Mouse (Mus musculus) CD4-positive helper T cell, adult 2 months (primary cell): ENCODE results near the gene Crip2.
A peak's percentile ranks its signal among the peaks of the same experiment; 100 is the strongest.

ENCODE experiments used
- DNase-seq: peaks from one replicate; pipeline ENCODE4 v3.0.0-alpha.2; 2012; ENCODE audit warnings: low read depth, missing footprints, low spot score

Crip2 gene

GRCm38 (mm10) chr12:113146112-113147057 lies 6.3 kb downstream of the Crip2 start, which contains the start of gene Crip1:
Crip1 (plus strand) TSS chr12:113146316.
- peak; percentile 93 for DNase-seq

- no peak for DNase-seq
These were observed 7.4 kb downstream of the Crip2 start for GRCm38 (mm10) chr12:113147481-113147880.

- DNase-seq = peak; percentile 61
These were observed 8.5 kb downstream of the Crip2 start for GRCm38 (mm10) chr12:113148381-113149035.

- peak; percentile 53 for DNase-seq
These were observed 9.3 kb downstream of the Crip2 start for GRCm38 (mm10) chr12:113149341-113149740.

GRCm38 (mm10) chr12:113149896-113150295 lies 9.9 kb downstream of the Crip2 start:
- peak; percentile 66 for DNase-seq

- no peak for DNase-seq
These were observed 10.6 kb downstream of the Crip2 start for GRCm38 (mm10) chr12:113150591-113150990.

GRCm38 (mm10) chr12:113151046-113151445 lies 11.0 kb downstream of the Crip2 start:
- no peak for DNase-seq

GRCm38 (mm10) chr12:113151661-113152271 lies 11.7 kb downstream of the Crip2 start:
- DNase-seq = peak; percentile 61

- peak; percentile 76 for DNase-seq
These were observed 12.2 kb downstream of the Crip2 start for GRCm38 (mm10) chr12:113152272-113152661.

GRCm38 (mm10) chr12:113152991-113153525 lies 13.0 kb downstream of the Crip2 start:
- no peak for DNase-seq

- DNase-seq = no peak
These were observed 13.9 kb downstream of the Crip2 start for GRCm38 (mm10) chr12:113153971-113154370.

- no peak for DNase-seq
These were observed 14.7 kb downstream of the Crip2 start for GRCm38 (mm10) chr12:113154747-113155075.

GRCm38 (mm10) chr12:113155076-113155771 lies 15.2 kb downstream of the Crip2 start:
- DNase-seq = peak; percentile 83

- peak; percentile 100 for DNase-seq
These were observed 16.0 kb downstream of the Crip2 start, which contains the start of gene Tedc1 for GRCm38 (mm10) chr12:113155887-113156539. Tedc1 (plus strand) TSS chr12:113156421.

GRCm38 (mm10) chr12:113156540-113156929 lies 16.5 kb downstream of the Crip2 start:
- peak; percentile 73 for DNase-seq

- DNase-seq = no peak
These were observed 17.0 kb downstream of the Crip2 start for GRCm38 (mm10) chr12:113157002-113157401.

GRCm38 (mm10) chr12:113157521-113157920 lies 17.5 kb downstream of the Crip2 start:
- no peak for DNase-seq

GRCm38 (mm10) chr12:113157971-113158370 lies 17.9 kb downstream of the Crip2 start:
- no peak for DNase-seq

GRCm38 (mm10) chr12:113163561-113164006 lies 23.5 kb downstream of the Crip2 start:
- DNase-seq = peak; percentile 2

- peak; percentile 81 for DNase-seq
These were observed 28.0 kb downstream of the Crip2 start for GRCm38 (mm10) chr12:113168031-113168536.
